Mouse (Mus musculus): ENCODE data around the gene Gfral.

- TF ChIP-seq POLR2A (IDR thresholded peaks at IDR 0.05; ENCODE audit: insufficient read depth, low read depth, low read length) (no peak), CTCF (IDR thresholded peaks at IDR 0.05; ENCODE audit: insufficient read depth, low read depth, low read length) (no peak)
Observed at GRCm38 (mm10) chr9:76134042-76134441, 79.4 kb downstream of the Gfral start.
